Mouse (Mus musculus): ENCODE measurements around the gene Frat2. TPM values are rescaled to one million over a fixed set of nuclear protein-coding genes. Genes with fewer than 3 reads are reported as not detected.

Gene Frat2
- total RNA-seq, 4 experiments from 2014 or later = 2.2 to 4.6 (median 2.5) TPM

GRCm38 (mm10) chr19:41846366-41847090 lies 1.4 kb downstream of the Frat2 start:
- no peak for DNase-seq (ENCODE audit: low spot score)

GRCm38 (mm10) chr19:41844345-41844744 lies 3.6 kb downstream of the Frat2 start:
- DNase-seq (ENCODE audit: low spot score) = no peak

- DNase-seq (ENCODE audit: low spot score) = no peak
Measured at GRCm38 (mm10) chr19:41842706-41843105, 5.2 kb downstream of the Frat2 start.

- DNase-seq (ENCODE audit: low spot score) = no peak
Measured at GRCm38 (mm10) chr19:41842196-41842595, 5.7 kb downstream of the Frat2 start.

- DNase-seq (ENCODE audit: low spot score) = no peak
Measured at GRCm38 (mm10) chr19:41841105-41841750, 6.7 kb downstream of the Frat2 start.

GRCm38 (mm10) chr19:41839685-41840084 lies 8.2 kb downstream of the Frat2 start:
- no peak for DNase-seq (ENCODE audit: low spot score)

- DNase-seq (ENCODE audit: low spot score) = no peak
Measured at GRCm38 (mm10) chr19:41838808-41839207, 9.1 kb downstream of the Frat2 start.

- no peak for DNase-seq (ENCODE audit: low spot score)
Measured at GRCm38 (mm10) chr19:41837917-41838261, 10.0 kb downstream of the Frat2 start.

GRCm38 (mm10) chr19:41837194-41837916 lies 10.6 kb downstream of the Frat2 start:
- DNase-seq (ENCODE audit: low spot score) = no peak

- no peak for DNase-seq (ENCODE audit: low spot score)
Measured at GRCm38 (mm10) chr19:41836719-41837118, 11.2 kb downstream of the Frat2 start.

GRCm38 (mm10) chr19:41835816-41836215 lies 12.1 kb downstream of the Frat2 start:
- DNase-seq (ENCODE audit: low spot score) = no peak

GRCm38 (mm10) chr19:41835407-41835806 lies 12.5 kb downstream of the Frat2 start:
- DNase-seq (ENCODE audit: low spot score) = no peak

- no peak for DNase-seq (ENCODE audit: low spot score)
Measured at GRCm38 (mm10) chr19:41832501-41833201, 15.3 kb downstream of the Frat2 start.

GRCm38 (mm10) chr19:41831718-41832391 lies 16.1 kb downstream of the Frat2 start:
- DNase-seq (ENCODE audit: low spot score) = no peak

- DNase-seq (ENCODE audit: low spot score) = no peak
Measured at GRCm38 (mm10) chr19:41831101-41831570, 16.8 kb downstream of the Frat2 start.

GRCm38 (mm10) chr19:41830106-41831031 lies 17.6 kb downstream of the Frat2 start:
- no peak for DNase-seq (ENCODE audit: low spot score)

- peak; percentile 87 for DNase-seq (ENCODE audit: low spot score)
Measured at GRCm38 (mm10) chr19:41829381-41830105, 18.4 kb downstream of the Frat2 start, which contains the start of gene Frat1. Gene Frat1, plus strand, starts transcription at chr19:41829970.

GRCm38 (mm10) chr19:41828941-41829340 lies 19.0 kb downstream of the Frat2 start:
- DNase-seq (ENCODE audit: low spot score) = no peak

- no peak for DNase-seq (ENCODE audit: low spot score)
Measured at GRCm38 (mm10) chr19:41826529-41826928, 21.4 kb downstream of the Frat2 start.

Measured in heart, adult 8-10 months (tissue).